Mouse (Mus musculus) cerebellum, postnatal 25 days (tissue): ENCODE measurements around the gene Gns.

Source experiments
- DNase-seq, 2 experiments: peaks; one replicate each; pipeline ENCODE4 v3.0.0; 2021; ENCODE audit warnings: mixed read lengths in 2 of 2

Gene Gns

DNA sequence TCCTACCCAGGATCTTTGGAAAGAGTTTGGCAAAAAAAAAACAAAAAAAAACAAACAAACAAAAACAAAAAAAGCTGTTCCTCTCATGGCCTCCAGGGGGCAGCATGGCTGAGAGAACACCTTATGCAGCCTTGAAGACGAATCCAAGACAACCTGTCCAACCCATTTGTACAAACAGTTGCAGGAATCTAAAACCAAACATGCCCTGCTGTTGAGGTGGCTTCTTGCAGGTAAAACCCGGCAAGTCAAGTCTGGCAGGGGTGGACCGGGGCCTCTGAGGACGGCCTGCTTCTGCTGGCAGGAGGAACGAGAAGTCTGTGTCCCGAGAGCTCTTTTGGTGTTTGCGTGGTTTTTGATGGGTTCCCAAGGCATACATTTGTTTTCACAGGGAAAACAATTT lies 44.8 kb downstream of the Gns start:
- peak; percentile 60 to 66 for DNase-seq

DNA sequence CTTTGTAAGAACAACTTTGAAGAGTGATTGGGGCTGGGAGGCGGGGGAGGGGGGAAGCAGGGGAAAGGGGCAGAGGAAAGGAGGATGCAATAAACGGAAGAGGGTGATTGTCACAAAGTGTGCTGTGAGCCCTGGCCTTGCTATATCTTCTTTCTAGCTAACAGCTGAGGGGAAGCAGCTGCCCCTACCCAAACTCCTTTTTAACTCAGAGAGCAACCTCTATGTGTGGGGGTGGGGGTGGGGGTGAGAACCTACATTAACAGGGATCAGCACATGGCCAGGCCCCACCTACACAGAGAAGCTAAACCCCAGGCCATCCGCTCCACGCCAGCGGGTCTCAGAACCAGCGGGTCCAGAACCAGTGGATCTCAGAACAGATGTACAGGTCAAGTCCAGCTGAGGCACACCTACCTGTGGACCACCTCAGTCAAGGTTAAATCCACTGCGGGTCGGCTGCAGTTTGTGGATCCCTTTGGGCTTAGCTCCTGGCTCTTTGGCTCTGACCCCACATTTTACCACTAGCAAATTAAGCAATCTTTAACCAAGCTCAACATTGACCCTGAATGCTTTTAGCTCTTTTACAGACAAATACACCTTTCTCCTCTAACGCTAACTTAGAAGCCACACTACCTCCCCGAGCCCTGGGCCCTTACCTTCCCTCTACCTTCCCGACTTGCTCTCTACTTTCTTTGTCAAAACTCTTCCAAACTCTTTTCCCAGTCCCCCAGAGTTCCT lies 47.0 kb downstream of the Gns start:
- DNase-seq = no peak

DNA sequence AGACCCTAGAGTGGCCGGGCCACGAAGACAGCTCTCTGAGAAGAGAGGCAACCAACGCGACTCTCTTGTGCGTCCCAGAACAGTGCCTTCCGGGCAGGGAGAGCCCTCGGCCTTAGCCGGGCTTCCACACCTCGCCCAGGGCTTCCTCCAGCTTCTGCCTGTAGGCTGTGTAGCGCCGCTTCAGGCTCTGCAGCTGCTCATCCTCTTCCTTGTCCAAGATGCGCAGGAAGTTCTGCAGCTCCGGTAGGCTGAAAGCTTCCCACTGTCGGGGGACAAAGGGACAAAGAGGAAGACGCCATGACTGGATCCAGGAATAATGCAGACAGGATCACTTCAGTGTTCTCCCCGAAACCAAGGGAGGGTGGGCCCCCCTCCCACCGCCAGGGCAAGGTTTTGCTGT lies 47.9 kb downstream of the Gns start:
- no peak for DNase-seq

DNA sequence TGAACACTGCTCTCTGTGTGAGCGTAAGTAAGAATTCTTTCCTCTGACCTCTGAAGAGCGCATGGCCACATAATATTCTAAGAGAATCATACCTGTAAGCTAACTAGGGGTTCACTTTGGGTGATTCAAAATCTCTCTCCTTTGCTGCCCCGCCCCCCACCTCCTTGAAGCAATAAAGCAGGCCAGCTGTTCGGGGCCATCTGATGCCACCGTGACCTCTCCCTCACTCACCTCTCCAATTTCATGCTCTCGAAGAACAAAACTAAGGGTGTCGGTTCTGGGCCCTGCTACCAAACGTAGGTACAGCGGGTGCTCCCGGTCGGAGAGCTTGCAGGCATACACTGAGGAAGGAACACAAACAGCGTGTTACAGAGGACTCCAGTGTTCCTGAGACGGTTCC lies 49.2 kb downstream of the Gns start:
- DNase-seq = no peak

DNA sequence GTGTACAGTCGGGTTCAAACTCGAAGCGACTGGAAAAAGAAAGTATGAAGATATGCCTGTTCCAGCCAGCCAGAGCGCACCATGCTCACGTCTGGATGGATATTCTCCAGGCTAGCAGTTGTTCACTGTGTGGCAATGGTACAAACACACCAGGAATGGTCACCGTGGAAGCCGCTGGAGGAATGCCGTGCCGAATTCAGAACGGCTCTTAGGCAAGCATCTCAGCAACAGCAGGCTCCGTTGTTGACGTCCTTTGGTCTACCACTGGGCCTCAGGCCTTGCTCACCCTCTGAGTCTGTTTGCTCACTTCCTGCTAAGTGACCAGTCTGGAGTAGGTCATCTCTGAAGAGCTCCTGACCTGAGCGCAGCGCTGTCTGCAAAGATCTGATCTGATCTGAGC lies 53.9 kb downstream of the Gns start:
- DNase-seq = no peak

DNA sequence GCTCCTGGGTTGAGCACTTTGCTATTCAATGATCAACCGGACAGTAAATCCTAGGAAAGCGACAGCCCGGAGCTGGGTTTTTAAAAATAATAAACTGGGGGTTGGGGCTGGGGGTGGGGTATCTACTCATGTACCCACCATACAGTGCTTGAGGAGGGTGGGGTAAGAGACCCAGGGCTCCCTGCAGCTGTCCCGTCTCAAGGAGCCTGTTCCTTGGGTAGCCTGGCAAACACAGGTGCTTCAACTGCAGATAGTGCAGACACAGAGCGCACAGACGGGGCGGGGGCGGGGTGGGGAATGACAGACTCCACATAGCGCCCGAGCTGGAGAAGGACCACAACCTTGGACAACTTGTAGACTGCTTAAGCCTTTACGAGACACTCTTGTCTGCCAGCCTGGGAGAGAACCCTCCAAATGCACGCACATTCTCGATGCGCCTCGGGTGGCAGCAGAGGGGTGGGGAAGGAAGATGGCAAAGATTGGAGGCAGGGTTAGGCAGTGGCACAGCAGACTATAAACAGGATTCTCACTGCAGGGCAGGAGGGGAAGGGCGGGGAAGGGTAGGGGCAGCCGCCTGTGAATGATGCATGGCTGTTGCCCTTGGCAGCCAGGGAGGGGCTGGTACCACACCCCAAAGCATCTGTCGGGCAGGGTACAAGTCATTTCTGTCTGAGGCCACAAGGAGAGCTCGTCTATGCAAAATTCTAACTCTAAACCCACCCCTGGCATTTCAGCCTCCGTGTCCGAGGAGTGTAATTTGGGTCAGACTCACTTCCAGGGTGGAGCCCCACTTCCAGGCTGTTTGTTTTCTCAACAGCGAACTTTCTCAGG lies 55.0 kb downstream of the Gns start:
- DNase-seq = no peak

DNA sequence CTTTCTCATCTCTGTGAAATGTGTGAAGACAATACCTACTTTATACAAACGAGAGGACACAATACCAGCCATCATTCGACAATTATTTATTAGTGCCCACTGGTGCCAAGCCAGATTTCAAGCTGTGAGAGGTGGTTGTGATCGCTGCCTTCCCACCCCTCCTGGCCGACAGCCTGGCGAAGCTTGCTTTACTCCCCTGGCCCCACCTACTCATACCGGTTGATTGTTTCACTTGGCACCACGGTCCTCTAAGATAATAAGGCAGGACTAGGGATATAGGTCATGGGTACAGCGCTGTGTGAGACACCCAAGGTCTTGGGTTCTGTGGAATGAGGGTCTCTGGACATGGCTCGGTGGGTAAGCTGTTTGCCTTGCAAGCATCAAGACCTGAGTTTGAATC lies 56.1 kb downstream of the Gns start:
- no peak for DNase-seq

DNA sequence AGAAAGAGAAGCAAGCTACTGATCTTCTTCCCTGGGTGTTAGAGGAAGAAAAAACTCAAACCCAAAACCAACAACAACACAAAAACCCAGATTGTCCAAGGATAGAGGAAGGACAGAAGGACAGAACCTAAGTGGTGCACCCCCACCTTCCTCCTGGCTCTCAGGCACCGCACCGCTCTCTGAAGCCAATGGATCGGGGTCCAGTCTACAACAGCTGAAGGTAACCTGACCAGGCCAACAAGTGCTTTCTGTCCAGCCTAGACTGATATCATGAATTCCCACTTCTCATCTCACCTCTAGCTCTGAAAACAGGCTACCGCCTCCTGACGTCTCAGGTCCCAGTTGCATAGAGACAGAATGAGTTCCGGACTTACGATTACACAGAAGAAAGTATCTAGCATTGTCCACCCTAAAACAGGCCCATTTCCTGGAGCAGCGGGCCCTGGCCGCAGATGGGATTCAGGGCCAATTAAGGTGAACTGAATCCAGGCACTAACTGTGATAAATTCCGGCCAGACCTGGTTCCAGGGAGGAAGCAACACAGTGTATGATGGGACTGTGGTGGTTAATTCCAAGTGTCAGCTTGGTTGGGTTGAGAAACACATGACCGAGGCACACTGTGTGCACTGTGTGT lies 56.9 kb downstream of the Gns start:
- no peak for DNase-seq

DNA sequence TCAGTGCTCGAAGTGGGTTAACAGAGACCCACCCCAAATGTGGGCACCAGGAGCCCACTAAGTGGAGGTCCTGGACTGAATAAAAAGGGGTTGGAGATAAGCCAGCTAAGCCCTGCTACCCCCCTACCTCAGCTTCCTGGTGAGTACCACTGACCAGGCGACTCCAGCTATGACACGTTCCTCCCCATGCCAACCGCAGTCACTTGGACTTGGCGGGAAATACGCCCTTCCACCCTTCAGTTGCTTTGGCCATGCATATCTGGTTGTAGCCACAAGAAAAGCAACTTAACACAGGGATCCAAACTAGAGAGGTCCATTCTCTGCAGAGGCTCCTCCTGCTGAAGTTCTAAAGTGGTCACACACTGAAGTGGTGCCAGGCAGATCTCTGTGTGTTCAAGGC lies 57.4 kb downstream of the Gns start:
- no peak for DNase-seq

DNA sequence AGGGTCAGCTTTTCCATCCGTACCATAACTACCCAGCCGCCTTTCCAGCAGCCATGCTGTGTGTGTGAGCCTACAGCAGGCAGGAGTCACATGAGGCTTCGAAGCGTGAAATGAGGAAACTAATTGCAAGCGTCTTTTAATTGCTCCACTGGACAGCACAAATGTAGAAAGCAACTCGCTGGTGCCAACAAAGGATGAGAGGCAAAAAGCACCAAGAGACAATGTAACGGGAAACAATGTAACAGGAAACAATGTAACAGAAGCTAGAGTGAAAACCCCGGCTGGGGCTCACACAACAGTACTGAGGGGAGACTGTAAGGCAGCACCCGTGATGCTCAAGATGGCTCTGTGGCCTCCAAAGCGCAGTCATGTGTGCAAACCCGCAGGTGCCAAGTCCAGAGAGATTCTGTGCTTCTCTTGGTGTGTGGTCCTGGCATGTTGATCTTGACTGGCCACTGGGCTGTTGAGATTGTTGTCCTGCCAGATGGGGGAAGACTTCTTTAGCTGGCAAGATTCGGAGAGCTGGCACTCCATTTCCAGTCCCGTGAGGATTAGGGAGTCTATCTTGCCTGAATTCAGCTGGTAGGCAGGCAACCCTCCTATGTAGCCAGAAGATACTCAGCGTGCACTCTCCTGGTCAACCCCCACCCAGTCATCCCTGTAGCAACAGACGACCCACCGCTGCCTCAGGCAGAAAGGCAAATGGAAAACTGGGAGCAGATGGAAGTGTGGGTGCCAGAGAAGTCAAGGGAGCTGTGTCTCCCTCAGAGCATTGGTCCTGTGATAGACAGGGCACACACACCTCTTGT lies 58.9 kb downstream of the Gns start:
- peak; percentile 30 to 45 for DNase-seq

DNA sequence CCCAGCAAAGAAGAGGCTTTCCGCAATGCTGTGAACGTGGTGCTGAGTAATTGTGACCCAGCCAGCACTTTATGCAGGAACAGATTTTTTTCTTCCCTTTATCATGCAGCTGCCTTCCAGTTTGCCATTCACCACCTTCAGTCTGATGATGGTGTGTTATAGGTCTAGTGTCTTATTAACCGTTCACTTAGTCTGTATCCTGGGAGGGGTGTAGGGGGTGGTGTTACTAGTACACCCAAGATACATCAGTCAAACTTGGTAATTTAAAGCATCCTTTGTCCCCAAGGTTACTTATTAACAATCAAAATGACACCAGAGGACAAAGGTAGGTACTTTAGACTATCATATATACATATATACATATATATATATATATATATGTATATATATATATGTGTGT lies 59.6 kb downstream of the Gns start:
- DNase-seq = no peak

DNA sequence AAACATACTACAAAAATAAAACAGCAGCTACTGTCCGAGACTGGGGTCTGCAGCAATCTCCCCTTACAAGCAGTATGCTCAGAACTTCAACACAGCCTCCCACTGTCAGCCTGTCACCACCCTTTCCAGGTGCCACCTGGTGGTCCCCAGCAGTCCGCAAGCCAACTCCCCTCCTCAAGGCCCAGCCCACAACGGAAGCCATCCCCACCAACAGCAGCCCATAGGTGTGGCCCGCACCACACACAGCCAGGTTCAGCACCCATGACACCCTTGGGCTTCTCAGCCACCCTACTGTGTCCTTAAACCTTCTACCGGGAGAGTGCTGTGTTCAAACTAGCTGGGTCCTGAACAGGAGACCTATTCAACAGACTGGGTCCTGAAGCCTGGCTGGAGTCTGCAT lies 60.2 kb downstream of the Gns start:
- DNase-seq = no peak

DNA sequence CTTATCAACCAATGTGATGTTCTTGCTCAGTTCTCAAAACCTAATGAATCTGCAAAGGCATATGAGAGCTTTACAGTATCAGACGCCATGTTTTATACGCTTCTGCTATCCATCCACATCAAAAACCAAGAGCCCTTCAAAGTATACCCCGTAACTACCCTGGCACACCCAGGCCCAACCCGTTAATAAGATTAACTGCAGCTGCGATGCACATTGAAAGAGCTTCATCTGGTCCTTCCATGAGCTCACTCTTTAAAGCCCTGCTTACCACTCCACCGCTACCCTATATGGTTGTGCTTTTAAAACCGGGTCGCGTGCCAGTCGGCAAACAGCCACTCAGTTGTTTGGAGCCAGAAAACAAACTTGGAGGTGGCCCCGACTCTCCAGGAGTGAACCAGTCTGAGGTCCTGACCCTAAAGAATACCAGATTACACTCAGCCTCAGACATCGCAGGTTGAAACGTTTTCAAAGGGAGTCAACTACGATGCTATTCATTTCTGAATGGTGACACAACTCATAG lies 60.7 kb downstream of the Gns start:
- no peak for DNase-seq

DNA sequence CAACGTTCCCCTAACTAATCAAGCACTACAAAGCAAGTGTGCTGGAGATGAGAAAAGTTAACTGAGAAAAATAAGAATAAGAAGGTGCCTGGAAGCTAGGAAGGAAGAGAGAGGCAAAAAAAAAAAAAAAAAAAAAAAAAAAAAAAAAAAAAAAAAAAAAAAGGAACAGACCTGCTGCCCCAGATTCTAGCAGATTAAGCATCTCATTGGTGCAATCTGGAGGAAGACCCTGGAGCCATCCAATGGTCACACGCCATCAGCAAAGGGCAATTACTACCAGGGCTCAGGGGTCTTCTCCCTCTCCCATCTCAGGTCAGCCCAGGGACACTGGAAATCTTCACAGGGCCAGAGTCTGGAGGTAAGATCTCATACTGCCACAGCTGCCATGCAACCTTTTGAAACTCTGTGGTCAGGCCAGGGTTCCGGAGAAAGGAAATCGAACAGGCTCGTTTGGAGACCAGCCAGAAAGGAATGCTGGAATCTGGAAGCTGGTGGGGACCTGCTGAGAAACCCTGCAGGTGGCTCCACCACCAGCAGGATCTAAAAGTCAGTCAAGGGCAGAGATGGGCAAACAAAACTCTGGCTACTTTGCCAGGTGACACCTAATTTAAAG lies 61.7 kb downstream of the Gns start:
- DNase-seq = no peak

DNA sequence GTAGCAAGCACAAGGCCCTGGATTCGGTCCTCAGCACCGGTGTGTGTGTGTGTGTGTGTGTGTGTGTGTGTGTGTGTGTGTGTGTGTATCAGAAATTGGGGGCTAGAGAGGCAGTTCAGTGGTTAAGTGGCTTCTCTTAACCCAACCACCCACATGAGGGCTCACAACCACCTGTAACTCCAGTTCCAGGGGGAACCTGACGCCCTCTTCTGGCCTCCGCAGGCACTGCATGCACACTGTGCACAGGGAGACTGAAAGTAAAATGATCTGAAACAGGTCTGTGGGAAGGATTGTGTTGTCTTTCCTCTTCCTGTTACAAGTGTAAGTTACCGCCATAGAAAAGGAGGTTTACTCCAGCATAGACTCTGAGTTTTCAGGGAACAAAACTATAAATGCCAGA lies 62.2 kb downstream of the Gns start:
- peak in 1 of 2 experiments; percentile 36 for DNase-seq

DNA sequence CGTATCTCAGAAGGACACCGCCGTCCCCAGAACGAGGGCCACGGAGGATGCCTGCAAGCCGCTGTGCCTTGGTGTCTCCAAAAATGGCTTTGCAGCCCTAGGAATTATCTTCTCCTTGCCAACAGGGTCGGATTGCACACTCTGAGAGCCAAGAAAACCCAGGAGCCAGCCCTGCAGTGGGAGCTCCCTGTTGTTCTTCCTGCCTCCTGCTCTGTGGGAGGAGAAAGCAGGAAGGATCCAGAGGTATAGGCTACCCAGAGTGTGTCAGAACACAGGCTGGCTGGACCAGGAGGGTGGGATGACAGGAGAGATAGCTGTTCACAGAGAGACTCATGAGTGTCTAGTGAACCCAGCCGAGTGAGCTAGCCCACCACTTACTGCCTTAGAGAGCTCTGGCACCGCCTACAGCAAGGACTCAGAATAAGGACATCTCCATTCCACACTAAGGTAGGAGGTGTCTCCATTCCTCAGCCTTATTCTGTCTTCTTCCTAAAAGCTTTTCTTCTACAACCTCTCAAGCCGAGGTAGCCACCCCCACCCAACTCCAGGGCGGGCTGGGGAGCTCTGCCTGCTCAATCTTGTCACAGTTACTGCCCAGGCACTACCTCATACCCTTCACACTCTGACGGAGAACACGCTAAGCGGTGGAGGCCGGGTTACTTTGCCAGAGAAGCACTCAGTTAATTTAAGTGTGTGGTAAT lies 63.3 kb downstream of the Gns start:
- no peak for DNase-seq

DNA sequence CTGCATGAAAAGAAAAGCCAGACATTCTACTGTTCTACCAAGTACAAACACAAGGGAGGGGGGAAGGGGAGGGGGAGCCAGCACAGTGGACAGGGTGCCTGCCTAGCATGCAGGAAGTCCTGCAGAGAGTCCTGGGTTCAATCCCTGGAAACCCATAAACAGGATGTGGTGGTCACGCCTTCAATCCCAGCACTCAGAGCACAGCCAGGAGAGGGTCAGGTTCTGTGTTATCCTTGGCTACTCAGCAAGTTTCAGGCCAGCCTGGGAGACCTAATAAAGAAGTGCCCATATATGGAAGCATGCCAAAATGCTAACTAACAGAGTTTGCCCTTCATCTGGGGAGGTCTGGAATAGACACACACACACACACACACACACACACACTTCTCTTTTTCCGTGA lies 64.2 kb downstream of the Gns start:
- DNase-seq = no peak

DNA sequence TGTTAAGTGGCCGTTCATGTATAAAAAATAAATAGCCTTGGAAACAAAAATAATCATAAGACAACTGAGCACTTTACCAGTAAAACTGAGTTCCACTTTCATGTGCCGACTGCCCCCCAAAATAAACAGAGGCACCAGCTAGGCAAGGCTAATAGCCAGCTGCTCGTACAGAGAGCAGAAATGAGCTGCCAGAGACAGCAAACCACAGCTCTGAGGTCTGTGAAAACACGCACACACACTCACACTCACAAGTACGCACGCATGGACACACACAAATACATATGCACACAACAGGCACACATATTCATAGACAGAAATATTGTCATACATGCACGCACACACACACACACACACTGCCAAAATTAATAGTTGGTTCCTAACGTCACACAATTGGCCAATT lies 64.7 kb downstream of the Gns start:
- DNase-seq = no peak

DNA sequence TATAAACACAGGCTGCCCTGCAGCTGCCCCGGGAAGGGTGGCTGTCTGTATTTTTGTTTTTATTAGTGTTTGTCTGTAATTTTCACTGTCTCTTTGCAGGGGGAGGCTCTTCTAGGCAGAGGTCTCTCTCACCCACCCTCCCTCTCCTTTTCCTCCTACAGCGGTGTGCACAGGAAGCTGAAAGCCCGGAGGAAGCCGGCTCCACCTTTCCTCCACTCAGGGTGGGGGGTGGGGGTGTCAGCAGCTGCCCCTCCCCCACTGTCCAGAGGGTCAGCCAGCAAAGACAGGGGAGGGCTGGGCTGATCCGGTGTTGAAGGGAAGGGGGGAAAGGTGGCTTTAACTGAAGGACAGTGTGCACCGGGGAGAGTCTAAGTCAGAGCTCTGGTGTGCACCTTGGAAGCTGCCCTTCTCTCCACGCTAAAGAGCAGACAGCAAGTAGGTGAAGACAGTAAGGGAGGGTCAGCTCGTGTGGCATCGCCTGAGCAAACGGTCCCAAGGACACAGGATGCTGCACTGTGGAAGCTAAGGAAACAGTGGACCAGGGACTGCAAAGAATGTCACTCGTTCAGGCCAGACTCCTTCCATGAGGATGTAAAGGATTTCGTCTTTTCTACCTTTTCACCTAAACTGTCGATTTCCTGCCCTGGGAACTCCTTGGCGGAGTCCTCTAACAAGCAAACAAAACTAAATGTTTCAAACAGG lies 65.2 kb downstream of the Gns start:
- no peak for DNase-seq

DNA sequence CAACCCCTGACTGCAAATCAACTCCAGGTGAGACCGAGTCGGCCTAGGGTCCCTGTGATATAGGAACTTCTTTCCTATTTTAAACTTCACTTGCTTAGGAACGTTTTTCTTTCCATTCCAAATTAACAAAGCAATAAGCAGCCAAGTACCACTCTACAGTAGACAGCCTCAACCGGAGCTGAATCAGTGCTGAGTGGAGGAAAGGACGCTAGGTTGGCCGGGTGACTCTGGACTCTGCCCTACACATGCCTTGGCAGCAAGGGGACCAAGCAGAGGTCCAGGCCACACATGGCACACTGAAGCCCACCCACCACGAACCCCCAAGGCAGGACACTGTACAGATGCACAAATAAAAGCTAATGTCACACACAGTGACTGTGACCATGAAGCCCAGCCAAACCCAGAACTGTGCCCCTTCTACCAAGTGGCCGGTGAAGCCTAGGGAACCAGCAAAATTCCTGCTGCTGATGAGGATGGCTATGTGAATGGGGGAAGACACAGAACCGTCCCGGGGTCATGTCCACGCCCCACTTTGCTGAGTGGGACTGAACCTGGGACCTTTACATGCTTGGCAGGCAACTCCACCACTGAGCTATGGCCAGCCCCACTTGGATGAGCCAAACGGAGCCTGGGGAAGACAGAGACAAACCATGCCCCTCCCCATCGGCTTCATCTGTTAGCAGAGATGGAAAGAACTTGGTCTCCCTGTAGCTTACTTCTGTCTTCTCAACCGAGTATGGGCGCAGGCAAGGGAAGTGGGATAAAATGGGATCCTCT lies 66.1 kb downstream of the Gns start:
- DNase-seq = no peak
